Mouse (Mus musculus): ENCODE results near the gene Fam187b. TPM values are rescaled to one million over a fixed set of nuclear protein-coding genes. Genes with fewer than 3 reads are reported as not detected.

Fam187b gene
- total RNA-seq, 2 experiments from 2014 or later = 0.28 TPM; not detected in 1

DNA sequence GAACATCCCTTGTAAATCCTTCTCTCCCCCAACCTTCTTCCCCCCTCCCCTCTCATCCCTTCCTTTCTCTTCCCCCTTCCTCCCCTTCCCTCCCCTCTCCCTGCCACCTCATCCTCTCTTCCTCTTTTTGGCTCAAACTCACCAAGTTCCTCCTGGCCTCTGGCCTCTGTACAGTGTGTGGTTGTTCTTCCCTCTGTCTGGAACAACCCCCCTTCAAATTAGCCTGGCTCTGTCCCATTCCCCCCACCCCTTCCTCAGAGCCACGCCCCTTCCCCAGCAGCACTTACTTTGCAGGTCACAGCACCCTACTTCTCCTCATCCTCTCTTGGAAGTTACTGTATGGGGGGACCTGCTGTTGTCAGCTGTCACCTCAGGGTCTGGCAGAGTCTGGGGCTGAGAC, 34.6 kb downstream of the Fam187b start:
- DNase-seq (ENCODE audit: low spot score in 2 of 2) = no peak

DNA sequence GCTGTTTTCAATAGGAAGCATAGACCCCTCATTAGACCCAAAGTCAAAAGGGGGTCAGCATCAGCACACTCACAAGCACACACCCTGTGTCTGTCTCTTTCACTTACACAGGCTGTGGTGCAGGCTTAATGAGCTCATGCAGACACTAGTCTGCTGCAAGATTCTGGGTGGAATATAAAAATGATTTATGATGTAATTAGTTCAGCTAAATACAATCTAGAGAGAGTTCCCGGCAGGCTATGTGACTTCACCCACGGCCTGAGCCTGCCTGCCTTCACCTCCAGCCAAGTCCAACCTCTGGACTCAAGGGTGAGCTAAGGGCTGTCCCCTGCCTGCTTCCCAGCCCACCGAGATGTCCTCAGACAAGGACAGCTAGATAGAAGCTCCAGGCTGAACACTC, 35.3 kb downstream of the Fam187b start:
- no peak for DNase-seq (ENCODE audit: low spot score in 2 of 2)

DNA sequence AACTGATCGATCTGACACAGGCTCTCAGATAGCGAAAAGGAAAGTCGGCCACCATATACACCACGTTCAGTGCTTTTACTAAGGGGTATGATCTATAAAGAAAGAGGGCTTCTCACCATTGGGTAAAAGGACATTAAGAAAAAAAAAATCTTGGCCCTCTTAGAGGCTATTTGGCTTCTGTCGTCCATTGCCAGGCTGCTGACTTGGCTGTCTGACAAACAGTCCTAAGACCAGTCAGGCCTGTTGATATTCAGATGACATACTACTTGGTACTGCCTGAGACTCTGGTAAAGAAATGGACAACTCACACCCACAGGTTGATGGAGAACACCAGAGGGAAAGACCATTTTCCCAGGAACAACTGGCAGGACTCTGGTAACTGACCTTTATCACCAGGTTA, 39.4 kb downstream of the Fam187b start:
- DNase-seq (ENCODE audit: low spot score in 2 of 2) = no peak

GRCm38 (mm10) chr7:31017104-31017901, 43.7 kb downstream of the Fam187b start:
- peak; percentile 78 to 83 for DNase-seq (ENCODE audit: low spot score in 2 of 2)

- no peak for DNase-seq (ENCODE audit: low spot score in 2 of 2)
Observed at GRCm38 (mm10) chr7:31028609-31029008, 55.0 kb downstream of the Fam187b start.

- no peak for DNase-seq (ENCODE audit: low spot score in 2 of 2)
Observed at GRCm38 (mm10) chr7:31030717-31031116, 57.1 kb downstream of the Fam187b start.

DNA sequence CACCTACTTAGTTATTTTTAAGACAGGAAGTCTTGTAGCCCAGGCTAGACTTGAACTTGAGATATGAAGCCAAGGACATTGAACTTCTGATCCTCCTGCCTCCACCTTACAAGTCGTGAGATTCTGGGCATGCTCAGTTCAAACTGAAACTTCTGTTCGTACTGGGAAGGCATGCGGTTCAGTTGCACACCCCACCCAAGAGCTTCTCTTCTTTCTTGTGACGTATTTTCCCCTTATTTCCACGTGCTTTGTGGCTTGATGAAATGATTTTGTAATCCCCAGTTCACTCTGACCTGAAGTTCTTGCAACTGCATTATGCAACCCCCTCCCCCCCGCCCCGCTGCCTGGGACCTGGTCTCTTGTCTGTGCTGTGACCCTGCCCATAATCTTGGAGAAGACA, 58.1 kb downstream of the Fam187b start:
- DNase-seq (ENCODE audit: low spot score in 2 of 2) = no peak

- no peak for DNase-seq (ENCODE audit: low spot score in 2 of 2)
Observed at GRCm38 (mm10) chr7:31033409-31034165, 60.0 kb downstream of the Fam187b start.

DNA sequence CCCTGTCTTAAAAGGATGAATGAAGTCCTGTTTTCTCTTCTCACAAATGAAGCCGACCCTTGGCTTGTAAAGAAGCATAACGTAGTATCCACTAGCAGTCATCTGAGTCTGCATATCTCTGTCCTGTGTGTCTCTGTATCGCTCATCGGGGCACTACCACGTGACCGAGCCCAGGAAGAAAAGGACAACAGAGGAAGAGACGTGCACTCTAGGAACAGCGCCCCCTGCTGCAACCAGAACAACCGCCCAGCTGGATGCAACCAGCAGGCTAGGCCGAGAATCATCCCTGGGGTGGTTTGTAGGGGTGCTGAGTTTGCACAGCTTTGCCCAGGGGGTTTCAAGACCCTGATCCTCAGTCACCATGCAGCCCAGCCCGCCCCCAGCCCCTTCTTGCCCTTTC, 61.2 kb downstream of the Fam187b start:
- no peak for DNase-seq (ENCODE audit: low spot score in 2 of 2)

DNA sequence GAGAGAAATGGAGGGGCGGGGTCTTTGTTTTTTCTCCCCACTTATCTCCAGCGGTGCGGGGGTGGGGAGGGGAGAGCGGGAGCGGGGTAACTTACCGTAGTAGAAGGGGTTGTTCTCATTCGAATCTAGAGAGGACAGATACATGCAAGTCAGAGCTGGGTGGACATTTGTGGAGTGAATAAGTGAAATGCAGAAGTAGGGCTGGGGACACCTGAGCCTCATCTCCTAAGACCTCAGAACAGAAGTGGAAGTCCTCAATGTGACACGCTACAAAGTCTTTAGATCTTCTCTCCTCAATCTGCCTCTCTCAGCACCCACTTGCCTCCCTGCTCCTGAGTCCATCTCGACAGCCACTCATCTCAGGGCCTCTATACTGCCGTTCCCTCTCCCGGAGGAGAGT, 61.7 kb downstream of the Fam187b start:
- no peak for DNase-seq (ENCODE audit: low spot score in 2 of 2)

DNA sequence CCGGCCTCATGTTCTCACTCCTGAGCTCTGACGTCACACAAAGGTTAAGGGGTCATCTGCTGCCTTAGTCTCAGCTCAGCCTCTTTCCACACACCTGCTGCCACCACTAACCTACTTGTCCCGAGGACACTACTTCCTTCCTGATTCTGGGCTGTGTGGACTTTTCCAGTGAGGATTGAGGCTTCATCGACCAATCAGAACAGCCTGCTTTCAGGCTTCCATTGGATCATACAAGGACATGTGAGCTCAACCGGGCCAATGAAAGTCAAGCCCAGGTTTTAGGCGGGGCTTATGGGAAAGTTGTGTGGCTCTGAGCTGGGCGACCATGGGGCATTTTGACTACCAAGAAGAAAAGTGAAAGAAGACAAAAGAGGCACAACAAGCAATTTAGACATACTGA, 63.3 kb downstream of the Fam187b start:
- no peak for DNase-seq (ENCODE audit: low spot score in 2 of 2)

- DNase-seq (ENCODE audit: low spot score in 2 of 2) = no peak
Observed at GRCm38 (mm10) chr7:31037675-31038074, 64.1 kb downstream of the Fam187b start.

DNA sequence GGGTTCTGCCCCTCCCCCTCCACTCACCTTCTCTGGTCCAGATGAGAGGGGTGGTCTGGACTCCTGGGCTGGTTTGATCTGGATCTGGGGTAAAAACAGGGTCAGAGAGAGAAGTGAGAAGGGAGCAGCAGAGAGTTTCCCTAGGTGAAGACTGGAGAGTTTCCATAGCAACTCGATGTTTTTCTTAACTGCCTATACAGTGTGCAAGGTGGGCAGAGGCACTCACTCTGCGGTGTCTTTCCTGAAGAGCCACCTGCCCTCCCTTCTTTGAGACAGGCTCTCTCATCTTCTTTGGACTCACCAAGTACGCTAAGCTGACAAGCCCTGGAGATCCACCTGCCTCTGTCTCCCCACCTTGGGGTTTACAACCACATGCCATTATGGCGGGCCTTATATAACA, 65.4 kb downstream of the Fam187b start:
- DNase-seq (ENCODE audit: low spot score in 2 of 2) = no peak

Other genes with a start within 250 kb of the Fam187b start
- gene Tmem147, start 244.2 kb upstream of the Fam187b start, total RNA-seq (2021) = 100 to 1,000 TPM; 114 to 129 TPM
- gene Gapdhs, start 230.1 kb upstream of the Fam187b start, total RNA-seq (2021) = not detected
- 10 to 100 TPM in 1 of 2 experiments, 1 to 10 TPM in 1; 8.2 to 12.9 TPM for gene Sbsn, start 222.3 kb upstream of the Fam187b start, total RNA-seq (2021)
- 1 to 10 TPM; 1.9 to 4.0 TPM for gene Dmkn, start 210.0 kb upstream of the Fam187b start, total RNA-seq (2021)
- not detected for gene Krtdap, start 185.9 kb upstream of the Fam187b start, total RNA-seq (2021)
- gene Ffar2, start 150.0 kb upstream of the Fam187b start, total RNA-seq (2021) = not detected
- gene Ffar3, start 117.6 kb upstream of the Fam187b start, total RNA-seq (2021) = not detected
- gene Ffar1, start 112.2 kb upstream of the Fam187b start, total RNA-seq (2021) = not detected
- under 1 TPM in 1 of 2 experiments, not detected in 1; 0.09 TPM for gene Cd22, start 93.4 kb upstream of the Fam187b start, total RNA-seq (2021)
- gene Mag, start 58.9 kb upstream of the Fam187b start, total RNA-seq (2021) = 100 to 1,000 TPM in 1 of 2 experiments, 10 to 100 TPM in 1; 91.4 to 101 TPM
- gene Hamp2, start 49.1 kb upstream of the Fam187b start, total RNA-seq (2021) = not detected
- not detected for gene Hamp, start 29.8 kb upstream of the Fam187b start, total RNA-seq (2021)
- 100 to 1,000 TPM; 123 to 124 TPM for gene Usf2, start 17.0 kb upstream of the Fam187b start, total RNA-seq (2021)
- 10 to 100 TPM in 1 of 2 experiments, 1 to 10 TPM in 1; 8.2 to 10.7 TPM for gene Lsr, start 326 bp upstream of the Fam187b start, total RNA-seq (2021)
- gene Fxyd5, start 68.7 kb downstream of the Fam187b start, total RNA-seq (2021) = 10 to 100 TPM; 35.5 to 36.7 TPM
- gene Fxyd7, start 77.7 kb downstream of the Fam187b start, total RNA-seq (2021) = 100 to 1,000 TPM; 148 to 187 TPM
- gene Fxyd1, start 83.4 kb downstream of the Fam187b start, total RNA-seq (2021) = 10 to 100 TPM; 74.1 to 90.2 TPM
- 10 to 100 TPM; 32.9 to 35.9 TPM for gene Lgi4, start 85.6 kb downstream of the Fam187b start, total RNA-seq (2021)
- 1 to 10 TPM in 1 of 2 experiments, not detected in 1; 1.2 TPM for gene Fxyd3, start 102.9 kb downstream of the Fam187b start, total RNA-seq (2021)
- gene Hpn, start 141.5 kb downstream of the Fam187b start, total RNA-seq (2021) = 1 to 10 TPM; 4.6 to 4.8 TPM
- gene Scn1b, start 153.2 kb downstream of the Fam187b start, total RNA-seq (2021) = 100 to 1,000 TPM; 805 to 862 TPM
- gene Gramd1a, start 182.1 kb downstream of the Fam187b start, total RNA-seq (2021) = 100 to 1,000 TPM; 105 to 106 TPM

All from left cerebral cortex, adult 18-20 months (tissue).